Mouse (Mus musculus) midbrain, postnatal 0 days (tissue): ENCODE measurements around the gene E130309D02Rik. TPM values are rescaled to one million over a fixed set of nuclear protein-coding genes. Genes with fewer than 3 reads are reported as not detected.

Experiments used
- ATAC-seq: fragments of 200-750 bp; cut with Nextera tagmentation; 2 replicates; pipeline ENCODE4 v1.8.0; 2017; ENCODE audit warnings: moderate number of reproducible peaks, mild to moderate bottlenecking, moderate TSS enrichment, moderate library complexity; ENCODE audit not compliant: low FRiP score
- DNase-seq: peaks from one replicate; pipeline ENCODE4 v3.0.0-alpha.2; 2015; ENCODE audit warnings: low spot score
- H3K27ac ChIP-seq: fragments of 300-500 bp; sonication (generic); 2 replicates; pipeline ENCODE4 v1.5.1; 2014; ENCODE audit warnings: low read depth, mild to moderate bottlenecking, low read length, mixed read lengths
- H3K27me3 ChIP-seq: fragments of 300-500 bp; sonication (generic); 2 replicates; pipeline ENCODE4 v1.6.1; 2014; ENCODE audit warnings: low read length, control low read depth, mixed read lengths; ENCODE audit not compliant: insufficient read depth
- H3K36me3 ChIP-seq: fragments of 300-500 bp; sonication (generic); 2 replicates; pipeline ENCODE4 v1.6.1; 2014; ENCODE audit warnings: low read length, control low read depth, mixed read lengths; ENCODE audit not compliant: insufficient read depth
- H3K4me1 ChIP-seq: fragments of 300-500 bp; sonication (generic); 2 replicates; pipeline ENCODE4 v1.6.1; 2014; ENCODE audit warnings: mild to moderate bottlenecking, control low read depth, antibody characterized with exemption, low read length, mixed read lengths; ENCODE audit not compliant: insufficient read depth
- H3K4me2 ChIP-seq: fragments of 300-500 bp; sonication (generic); 2 replicates; pipeline ENCODE4 v1.6.1; 2014; ENCODE audit warnings: low read depth, mild to moderate bottlenecking, low read length, mixed read lengths; ENCODE audit not compliant: poor library complexity, severe bottlenecking
- H3K4me3 ChIP-seq: fragments of 300-500 bp; sonication (generic); 2 replicates; pipeline ENCODE4 v1.5.1; 2014; ENCODE audit warnings: low read depth, mild to moderate bottlenecking, low read length, moderate library complexity
- H3K9ac ChIP-seq: fragments of 300-500 bp; sonication (generic); replicated peaks from 2 replicates; pipeline ENCODE4 v1.6.1; 2014; ENCODE audit warnings: mild to moderate bottlenecking, low read length, moderate library complexity, mixed read lengths; ENCODE audit not compliant: poor library complexity, severe bottlenecking
- H3K9me3 ChIP-seq: fragments of 300-500 bp; sonication (generic); 2 replicates; pipeline ENCODE4 v1.6.1; 2016; ENCODE audit warnings: low read length, control low read depth
- CTCF ChIP-seq: IDR thresholded peaks from 2 replicates; pipeline ENCODE4 v1.5.1; 2016; ENCODE audit warnings: antibody characterized with exemption, mild to moderate bottlenecking
- WGBS: fragments of 180-500 bp; shearing (Covaris S2); extraction: QIAGEN DNeasy Blood & Tissue Kit; methylation state at CpG from one replicate; pipeline ENCODE4 v1.1.7; 2014; 5-methylcytosine and 5-hydroxymethylcytosine counted together
- polyA plus RNA-seq: library from polyadenylated mRNA; unstranded; fragments of >200 nt; fragmentation: Nextera tagmentation; extraction: Ambion mirVana; gene quantifications from 2 replicates; pipeline ENCODE4 v1.2.1, GENCODE M21; 2015
- total RNA-seq: library from RNA; depleted of rRNA; stranded (reverse); fragments of >200 nt; gene quantifications from 2 replicates; pipeline ENCODE4 v1.2.3, GENCODE M21; 2014

E130309D02Rik gene
- total and polyA plus RNA-seq, 2 experiments from 2014 or later, result 19.6 to 28.9 TPM

- H3K27me3 ChIP-seq, result peaks cover 23% of the 10 kb centered on the region
- H3K4me1 ChIP-seq, result no peaks in the 10 kb centered on the region
- H3K4me2 ChIP-seq, result no peak overlapping the region
- WGBS, result 37% methylated on average over 6 of the region's 6 CpGs
- H3K9me3 ChIP-seq, result no peaks in the 10 kb centered on the region
- H3K27ac ChIP-seq, result no peak overlapping the region
- TF ChIP-seq CTCF, result peak; percentile 42
- no peak overlapping the region for H3K4me3 ChIP-seq
- H3K9ac ChIP-seq, result no peak overlapping the region
- H3K36me3 ChIP-seq, result no peaks in the 10 kb centered on the region; the same call in 1 of the 2 replicates
- no peak for DNase-seq
- ATAC-seq, result no peak
These were observed 30.4 kb downstream of the E130309D02Rik start for GRCm38 (mm10) chr5:143284762-143285161.

- Histone ChIP-seq H3K9me3 (no peaks in the 10 kb centered on the region), H3K4me1 (no peaks in the 10 kb centered on the region), H3K27ac (no peak overlapping the region), H3K4me2 (no peak overlapping the region), H3K9ac (no peak overlapping the region), H3K36me3 (no peaks in the 10 kb centered on the region), H3K4me3 (no peak overlapping the region), H3K27me3 (no peaks in the 10 kb centered on the region; the same call in 1 of the 2 replicates)
- TF ChIP-seq CTCF, result no peak
- 33% methylated on average over 9 of the region's 10 CpGs for WGBS
- ATAC-seq, result no peak
- DNase-seq, result no peak
These were observed 35.9 kb downstream of the E130309D02Rik start for GRCm38 (mm10) chr5:143279247-143279646.

GRCm38 (mm10) chr5:143275761-143276160 lies 39.4 kb downstream of the E130309D02Rik start:
- TF ChIP-seq CTCF, result no peak
- Histone ChIP-seq H3K27ac (no peak overlapping the region), H3K9me3 (no peaks in the 10 kb centered on the region), H3K9ac (no peak overlapping the region), H3K4me2 (no peak overlapping the region), H3K27me3 (no peaks in the 10 kb centered on the region; the same call in 1 of the 2 replicates), H3K4me3 (no peak overlapping the region), H3K4me1 (peaks cover 1% of the 10 kb centered on the region; the same call in 1 of the 2 replicates), H3K36me3 (no peaks in the 10 kb centered on the region)
- no peak for DNase-seq
- WGBS, result 49% methylated on average over 5 of the region's 5 CpGs
- ATAC-seq, result no peak

GRCm38 (mm10) chr5:143272540-143273330 lies 42.4 kb downstream of the E130309D02Rik start:
- Histone ChIP-seq H3K36me3 (no peaks in the 10 kb centered on the region), H3K9me3 (no peaks in the 10 kb centered on the region), H3K27me3 (no peaks in the 10 kb centered on the region), H3K4me3 (no peak overlapping the region), H3K9ac (no peak overlapping the region), H3K4me2 (no peak overlapping the region), H3K27ac (no peak overlapping the region), H3K4me1 (peaks cover 6% of the 10 kb centered on the region; the same call in 1 of the 2 replicates)
- ATAC-seq, result no peak
- no peak for DNase-seq
- 87% methylated on average over 16 of the region's 16 CpGs for WGBS
- TF ChIP-seq CTCF, result no peak

- ATAC-seq (no peak), DNase-seq (no peak)
- no peak overlapping the region for H3K4me3 ChIP-seq
- H3K4me1 ChIP-seq, result peaks cover 6% of the 10 kb centered on the region; the same call in 1 of the 2 replicates
- no peaks in the 10 kb centered on the region for H3K36me3 ChIP-seq
- no peak overlapping the region for H3K27ac ChIP-seq
- no peak overlapping the region for H3K9ac ChIP-seq
- no peaks in the 10 kb centered on the region for H3K27me3 ChIP-seq
- H3K9me3 ChIP-seq, result no peaks in the 10 kb centered on the region
- WGBS, result 81% methylated on average over 3 of the region's 3 CpGs
- no peak for TF ChIP-seq CTCF
- H3K4me2 ChIP-seq, result no peak overlapping the region
These were observed 43.1 kb downstream of the E130309D02Rik start for GRCm38 (mm10) chr5:143272108-143272507.

- Histone ChIP-seq H3K27me3 (no peaks in the 10 kb centered on the region), H3K27ac (no peak overlapping the region), H3K9ac (no peak overlapping the region), H3K36me3 (no peaks in the 10 kb centered on the region), H3K4me2 (no peak overlapping the region), H3K4me3 (no peak overlapping the region), H3K9me3 (no peaks in the 10 kb centered on the region), H3K4me1 (peaks cover 6% of the 10 kb centered on the region; the same call in 1 of the 2 replicates)
- no peak for TF ChIP-seq CTCF
- no peak for ATAC-seq
- 91% methylated on average over 6 of the region's 6 CpGs for WGBS
- no peak for DNase-seq
These were observed 43.5 kb downstream of the E130309D02Rik start for GRCm38 (mm10) chr5:143271642-143272041.
